In the genomic region with DNA sequence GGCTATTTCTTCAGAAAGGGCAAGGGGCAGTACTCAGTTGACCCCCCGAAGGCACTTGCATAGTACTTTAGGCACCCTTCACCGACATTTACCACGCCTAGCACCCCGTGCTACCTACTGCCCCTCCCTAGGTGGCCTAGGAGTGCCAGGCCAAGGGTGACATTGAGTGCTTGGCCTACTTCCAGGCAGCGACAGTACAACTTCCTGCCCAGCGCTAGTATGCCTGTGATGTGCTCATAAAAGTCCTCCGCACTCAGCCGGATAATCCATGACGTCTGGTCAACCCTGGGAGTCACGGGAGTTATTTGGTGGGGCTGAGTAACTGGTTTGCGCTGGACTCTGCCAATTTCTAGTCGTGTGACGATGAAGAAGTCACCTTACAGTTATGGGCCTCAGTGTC, we compare ENCODE assay signal across 13 mouse cellular contexts. TPM values are rescaled to one million over a fixed set of nuclear protein-coding genes. Genes with fewer than 3 reads are reported as not detected.
DNase-seq lines count a peak whose midpoint lies in the region; ATAC-seq and TF ChIP-seq lines count a peak whose summit lies in the region.
"Had no signal": no experiment of that assay in that cellular context is flagged by ENCODE, and none has a peak within 500 bp of the region (broad histone marks: within the 10 kb centered on the region; RNA-seq: fewer than 3 reads in every experiment).

No protein-coding gene starts in this region.

- no peak overlapping the region for H3K4me2 ChIP-seq in lung, postnatal 0 days (replicated peaks; ENCODE audit: low read depth, low read length)

- no peak for TF ChIP-seq EP300 in lung, postnatal 0 days (IDR thresholded peaks at IDR 0.05)

- peak; percentile 32 to 41; a peak in 1 of 4 replicates for ATAC-seq in hematopoietic stem cell, adult 5-6 weeks (replicated peaks in 1 of 2; ENCODE audit: insufficient read depth in 1 of 2, low FRiP score in 2 of 2, low TSS enrichment in 1 of 2, low read depth in 1 of 2, poor library complexity in 2 of 2, severe bottlenecking in 2 of 2)
- ATAC-seq in lung, postnatal 0 days: peak; percentile 64

- DNase-seq in gastrocnemius, adult 2 months: peak; percentile 29
- DNase-seq in gastrocnemius, adult 18-20 months (ENCODE audit: low spot score): no peak
- peak; percentile 59 for DNase-seq in 416B (ENCODE audit: low read depth)
- DNase-seq in lung, postnatal 0 days (ENCODE audit: low spot score): peak; percentile 67
- no peak for DNase-seq in retina, embryonic 14.5 days (ENCODE audit: low spot score)
- no peak for DNase-seq in testis, postnatal 14 days (ENCODE audit: low spot score)
- DNase-seq in gastrocnemius, adult 8-10 months (ENCODE audit: low spot score in 2 of 2): no peak
- DNase-seq: cerebellum, adult 8-10 months had no signal

- no peak for TF ChIP-seq CTCF in gastrocnemius, adult 2 months (IDR thresholded peaks at IDR 0.05)
- no peak for TF ChIP-seq CTCF in lung, postnatal 0 days (IDR thresholded peaks at IDR 0.05)

- no peak overlapping the region for H3K9ac ChIP-seq in lung, postnatal 0 days (replicated peaks; ENCODE audit: low read depth)
- H3K9ac ChIP-seq: hindbrain, embryonic 13.5 days had no signal

- H3K4me1 ChIP-seq in lung, postnatal 0 days (ENCODE audit: insufficient read depth, low read depth, low read length): no peaks in the 10 kb centered on the region

- no peaks in the 10 kb centered on the region for H3K9me3 ChIP-seq in lung, postnatal 0 days (ENCODE audit: low read length)
- H3K9me3 ChIP-seq: embryonic facial prominence, embryonic 13.5 days; hindbrain, embryonic 13.5 days; neural tube, embryonic 15.5 days had no signal

- no peaks in the 10 kb centered on the region for H3K36me3 ChIP-seq in lung, postnatal 0 days (ENCODE audit: insufficient read depth, low read length)
- H3K36me3 ChIP-seq: embryonic facial prominence, embryonic 13.5 days; hindbrain, embryonic 13.5 days; neural tube, embryonic 15.5 days had no signal

- no peak overlapping the region for H3K4me3 ChIP-seq in gastrocnemius, adult 2 months
- no peak overlapping the region for H3K4me3 ChIP-seq in lung, postnatal 0 days (ENCODE audit: low read depth, low read length)

- 44% methylated on average over 13 of the region's 13 CpGs for WGBS in lung, postnatal 0 days

- H3K27me3 ChIP-seq in lung, postnatal 0 days (replicated peaks; ENCODE audit: insufficient read depth, low read length): 0 out of 2 replicates have a peak, but pooled peaks cover 9% of the 10 kb centered on the region

- intact Hi-C loops in gastrocnemius, adult 2 months (cut with DNase I): no loop called here

- H3K27ac ChIP-seq in gastrocnemius, adult 2 months: no peak overlapping the region
- no peak overlapping the region for H3K27ac ChIP-seq in lung, postnatal 0 days (ENCODE audit: low read length)
- H3K27ac ChIP-seq: embryonic facial prominence, embryonic 13.5 days had no signal

RNA-seq across cellular contexts. Expression of gene Zfp575, which starts 0.9 kb away (rescaled TPM):
- total RNA-seq in gastrocnemius, adult 2 months (2021): under 1 TPM in 1 of 2 experiments, not detected in 1; 0.17 TPM
- under 1 TPM in 1 of 2 experiments, not detected in 1; 0.09 TPM for total RNA-seq in gastrocnemius, adult 18-20 months (2021)
- not detected in 2 replicates for total RNA-seq in hematopoietic stem cell, adult 5-6 weeks (2017)
- polyA plus RNA-seq in lung, postnatal 0 days (2015; fragmentation: Nextera tagmentation; extraction: Ambion mirVana): 1.5 TPM in 2 replicates
- total RNA-seq in gastrocnemius, adult 8-10 months (2022): under 1 TPM in 1 of 4 experiments, not detected in 3; 0.10 TPM

RNA-seq across cellular contexts. Expression of gene Ethe1, which starts 1.0 kb away (rescaled TPM):
- 10 to 100 TPM; 22.0 to 27.4 TPM for total RNA-seq in gastrocnemius, adult 2 months (2021)
- 10 to 100 TPM; 25.5 to 29.0 TPM for total RNA-seq in gastrocnemius, adult 18-20 months (2021)
- total RNA-seq in hematopoietic stem cell, adult 5-6 weeks (2017): 14.2 and 16.4 TPM in 2 replicates
- 13.4 and 14.5 TPM in 2 replicates for polyA plus RNA-seq in lung, postnatal 0 days (2015; fragmentation: Nextera tagmentation; extraction: Ambion mirVana)
- total RNA-seq in gastrocnemius, adult 8-10 months (2022): 10 to 100 TPM; 23.1 to 30.0 (median 24.6) TPM

RNA-seq across cellular contexts. Expression of gene Phldb3, which starts 22.2 kb away (rescaled TPM):
- under 1 TPM; 0.54 to 0.59 TPM for total RNA-seq in gastrocnemius, adult 2 months (2021)
- under 1 TPM; 0.34 to 0.64 TPM for total RNA-seq in gastrocnemius, adult 18-20 months (2021)
- 13.9 and 17.5 TPM in 2 replicates for total RNA-seq in hematopoietic stem cell, adult 5-6 weeks (2017)
- 0.33 and 0.42 TPM in 2 replicates for polyA plus RNA-seq in lung, postnatal 0 days (2015; fragmentation: Nextera tagmentation; extraction: Ambion mirVana)
- total RNA-seq in gastrocnemius, adult 8-10 months (2022): under 1 TPM; 0.27 to 0.75 (median 0.61) TPM
- polyA plus RNA-seq: hindbrain, embryonic 13.5 days; neural tube, embryonic 15.5 days had no signal

RNA-seq across cellular contexts. Expression of gene Xrcc1, which starts 42.2 kb away (rescaled TPM):
- 10 to 100 TPM; 18.3 to 18.5 TPM for total RNA-seq in gastrocnemius, adult 2 months (2021)
- total RNA-seq in gastrocnemius, adult 18-20 months (2021): 10 to 100 TPM; 16.5 to 20.1 TPM
- total RNA-seq in hematopoietic stem cell, adult 5-6 weeks (2017): 42.9 and 43.3 TPM in 2 replicates
- polyA plus RNA-seq in lung, postnatal 0 days (2015; fragmentation: Nextera tagmentation; extraction: Ambion mirVana): 35.4 and 37.0 TPM in 2 replicates
- total RNA-seq in gastrocnemius, adult 8-10 months (2022): 10 to 100 TPM; 16.1 to 22.1 (median 17.3) TPM

RNA-seq across cellular contexts. Expression of gene Pinlyp, which starts 42.4 kb away (rescaled TPM):
- not detected for total RNA-seq in gastrocnemius, adult 2 months (2021)
- not detected for total RNA-seq in gastrocnemius, adult 18-20 months (2021)
- total RNA-seq in hematopoietic stem cell, adult 5-6 weeks (2017): not detected in 2 replicates
- polyA plus RNA-seq in lung, postnatal 0 days (2015; fragmentation: Nextera tagmentation; extraction: Ambion mirVana): 0.19 and 0.39 TPM in 2 replicates
- not detected for total RNA-seq in gastrocnemius, adult 8-10 months (2022)
- total RNA-seq: left cerebral cortex, postnatal 25 days had no signal
- polyA plus RNA-seq: hindbrain, embryonic 13.5 days; neural tube, embryonic 15.5 days had no signal

Comparison
In these comparisons a context has a peak if more than half of its experiments do, and no peak if none do; other contexts are left out.
1. DNase-seq: peak in gastrocnemius, adult 2 months (single experiment), 416B (single experiment) and lung, postnatal 0 days (single experiment); none in gastrocnemius, adult 18-20 months (single experiment), retina, embryonic 14.5 days (single experiment), testis, postnatal 14 days (single experiment) and gastrocnemius, adult 8-10 months (0 of 2).